Mouse (Mus musculus) erythroblast, embryonic 14.5 days (primary cell): ENCODE results near the gene Carm1.

ENCODE experiments used
- GATA1 ChIP-seq: IDR thresholded peaks from 2 replicates; pipeline ENCODE4 v1.6.1; 2012; ENCODE audit warnings: low read length, inconsistent platforms, mixed read lengths
- TAL1 ChIP-seq: IDR thresholded peaks from 3 replicates; pipeline ENCODE4 v1.6.1; 2012; ENCODE audit warnings: low read length, inconsistent platforms, mixed read lengths

- TF ChIP-seq GATA1 (no peak), TAL1 (no peak)
Measured at GRCm38 (mm10) chr9:21507753-21508430, 38.8 kb upstream of the Carm1 start.
